28 mouse cellular contexts compared by ENCODE assay signal in the genomic region with DNA sequence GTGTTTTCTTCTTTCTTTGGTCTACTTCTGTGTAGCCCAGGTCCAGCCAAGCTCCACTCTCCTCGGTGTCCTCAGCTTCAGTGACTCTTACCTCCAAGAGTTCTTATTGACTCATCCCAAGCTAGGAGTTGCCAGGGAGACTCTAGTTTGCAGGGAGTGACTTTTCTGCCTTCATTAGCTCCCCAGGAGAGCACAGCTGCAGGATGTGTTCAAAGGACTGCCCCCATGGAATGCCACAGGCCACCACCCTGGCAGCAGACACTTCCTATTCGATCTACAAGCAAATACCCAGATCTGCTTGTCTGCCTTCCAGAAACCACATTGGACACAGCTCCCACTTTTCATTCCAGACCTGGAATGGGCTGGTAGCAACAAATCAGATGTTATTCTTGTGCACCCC.
"Had no signal": no experiment of that assay in that cellular context is flagged by ENCODE, and none has a peak within 500 bp of the region (broad histone marks: within the 10 kb centered on the region; RNA-seq: fewer than 3 reads in every experiment).

No protein-coding gene starts in this region.

- H3K9ac ChIP-seq: embryonic facial prominence, embryonic 12.5 days; embryonic facial prominence, embryonic 13.5 days; embryonic facial prominence, embryonic 15.5 days; forebrain, embryonic 12.5 days; forebrain, embryonic 13.5 days; forebrain, embryonic 15.5 days; forebrain, postnatal 0 days had no signal

- H3K9me3 ChIP-seq: embryonic facial prominence, embryonic 13.5 days; forebrain, embryonic 13.5 days; forebrain, embryonic 15.5 days had no signal

- H3K27ac ChIP-seq: embryonic facial prominence, embryonic 10.5 days; embryonic facial prominence, embryonic 12.5 days; embryonic facial prominence, embryonic 15.5 days; forebrain, embryonic 10.5 days; forebrain, embryonic 12.5 days; forebrain, embryonic 13.5 days; forebrain, embryonic 15.5 days; gastrocnemius, adult 2 months; heart, adult 2 months had no signal

- ATAC-seq: forebrain, embryonic 13.5 days; forebrain, embryonic 14.5 days; forebrain, embryonic 15.5 days; forebrain, embryonic 16.5 days; forebrain, postnatal 0 days had no signal

- H3K36me3 ChIP-seq: embryonic facial prominence, embryonic 10.5 days; embryonic facial prominence, embryonic 12.5 days; embryonic facial prominence, embryonic 13.5 days; embryonic facial prominence, embryonic 15.5 days; forebrain, embryonic 10.5 days; forebrain, embryonic 12.5 days; forebrain, embryonic 15.5 days had no signal

- H3K27me3 ChIP-seq: embryonic facial prominence, embryonic 12.5 days; embryonic facial prominence, embryonic 13.5 days; embryonic facial prominence, embryonic 15.5 days; forebrain, embryonic 12.5 days; forebrain, embryonic 13.5 days; forebrain, embryonic 15.5 days had no signal

- DNase-seq: cerebellum, adult 8-10 months; cerebellum, adult 9-10 months; cerebellum, adult 9-11 months; cerebellum, postnatal 10 days; cerebellum, postnatal 14 days; cerebellum, postnatal 25 days; cerebellum, postnatal 36 days; embryo, embryonic 11 days; forebrain, postnatal 0 days; gastrocnemius, adult 2 months; gastrocnemius, postnatal 10 days; gastrocnemius, postnatal 14 days; gastrocnemius, postnatal 25 days; gastrocnemius, postnatal 36 days; heart, adult 11 months; heart, adult 18-20 months; heart, adult 2 months had no signal

- H3K4me3 ChIP-seq: embryonic facial prominence, embryonic 10.5 days; embryonic facial prominence, embryonic 12.5 days; embryonic facial prominence, embryonic 13.5 days; embryonic facial prominence, embryonic 15.5 days; erythroblast, embryonic 14.5 days; forebrain, embryonic 10.5 days; forebrain, embryonic 12.5 days; forebrain, embryonic 13.5 days; forebrain, embryonic 15.5 days; gastrocnemius, adult 2 months; heart, adult 2 months had no signal

- H3K4me1 ChIP-seq: embryonic facial prominence, embryonic 10.5 days; embryonic facial prominence, embryonic 12.5 days; embryonic facial prominence, embryonic 13.5 days; embryonic facial prominence, embryonic 15.5 days; forebrain, embryonic 10.5 days; forebrain, embryonic 12.5 days; forebrain, embryonic 13.5 days; forebrain, embryonic 15.5 days had no signal

- H3K4me2 ChIP-seq: embryonic facial prominence, embryonic 12.5 days; embryonic facial prominence, embryonic 13.5 days; embryonic facial prominence, embryonic 15.5 days; forebrain, embryonic 12.5 days; forebrain, embryonic 13.5 days; forebrain, embryonic 15.5 days had no signal
